Mouse (Mus musculus): ENCODE data around the gene Lpar1. TPM values are rescaled to one million over a fixed set of nuclear protein-coding genes. Genes with fewer than 3 reads are reported as not detected.

The Lpar1 gene
- polyA plus RNA-seq, 1 experiment from 2014 or later = 194 TPM

DNA sequence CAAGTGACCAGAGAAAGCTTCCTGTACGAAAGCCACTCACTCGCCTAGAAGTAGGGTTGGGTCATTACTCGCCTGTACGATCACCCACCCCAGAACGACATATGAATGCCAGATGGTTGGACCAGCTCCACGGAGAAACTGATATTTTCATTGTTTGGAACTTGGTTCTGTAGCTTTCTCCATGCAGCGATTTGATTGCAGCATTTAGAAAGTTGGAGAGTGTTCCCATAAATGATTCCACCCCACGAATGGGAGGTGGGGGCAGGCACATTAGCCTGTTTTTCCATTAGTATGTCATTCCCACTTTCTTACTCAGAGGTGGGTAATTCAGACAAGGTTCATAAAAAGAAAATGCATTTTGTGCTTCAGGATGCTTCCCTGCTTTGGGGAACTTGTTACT lies 14.8 kb upstream of the Lpar1 start:
- ATAC-seq (ENCODE audit: insufficient number of reproducible peaks, insufficient read depth, low FRiP score, low TSS enrichment) = no peak
- Histone ChIP-seq H3K36me3 (no peaks in the 10 kb centered on the region), H3K9me3 (no peaks in the 10 kb centered on the region), H3K4me3 (no peak overlapping the region), H3K9ac (no peak overlapping the region), H3K4me2 (replicated peaks) (no peak overlapping the region), H3K27me3 (no peaks in the 10 kb centered on the region), H3K27ac (peak overlapping the region; percentile 73), H3K4me1 (no peaks in the 10 kb centered on the region)
- 26% methylated on average over 8 of the region's 8 CpGs for WGBS

GRCm38 (mm10) chr4:58562776-58563175 lies 9.1 kb upstream of the Lpar1 start:
- H3K9ac ChIP-seq = no peak overlapping the region
- H3K4me3 ChIP-seq = no peak overlapping the region
- no peak for ATAC-seq (ENCODE audit: insufficient number of reproducible peaks, insufficient read depth, low FRiP score, low TSS enrichment)
- 94% methylated on average over 1 of the region's 1 CpGs for WGBS
- no peak overlapping the region for H3K4me2 ChIP-seq (replicated peaks)
- no peak overlapping the region for H3K27ac ChIP-seq
- no peaks in the 10 kb centered on the region for H3K9me3 ChIP-seq
- no peaks in the 10 kb centered on the region for H3K4me1 ChIP-seq
- H3K27me3 ChIP-seq = no peaks in the 10 kb centered on the region
- no peaks in the 10 kb centered on the region for H3K36me3 ChIP-seq

GRCm38 (mm10) chr4:58557001-58557400 lies 3.3 kb upstream of the Lpar1 start:
- Histone ChIP-seq H3K4me1 (peaks cover 4% of the 10 kb centered on the region; the same call in 1 of the 2 replicates), H3K27me3 (no peaks in the 10 kb centered on the region), H3K9ac (no peak overlapping the region), H3K4me2 (replicated peaks) (no peak overlapping the region), H3K9me3 (no peaks in the 10 kb centered on the region), H3K4me3 (no peak overlapping the region), H3K27ac (no peak overlapping the region), H3K36me3 (no peaks in the 10 kb centered on the region)
- 77% methylated on average over 3 of the region's 3 CpGs for WGBS
- ATAC-seq (ENCODE audit: insufficient number of reproducible peaks, insufficient read depth, low FRiP score, low TSS enrichment) = no peak

DNA sequence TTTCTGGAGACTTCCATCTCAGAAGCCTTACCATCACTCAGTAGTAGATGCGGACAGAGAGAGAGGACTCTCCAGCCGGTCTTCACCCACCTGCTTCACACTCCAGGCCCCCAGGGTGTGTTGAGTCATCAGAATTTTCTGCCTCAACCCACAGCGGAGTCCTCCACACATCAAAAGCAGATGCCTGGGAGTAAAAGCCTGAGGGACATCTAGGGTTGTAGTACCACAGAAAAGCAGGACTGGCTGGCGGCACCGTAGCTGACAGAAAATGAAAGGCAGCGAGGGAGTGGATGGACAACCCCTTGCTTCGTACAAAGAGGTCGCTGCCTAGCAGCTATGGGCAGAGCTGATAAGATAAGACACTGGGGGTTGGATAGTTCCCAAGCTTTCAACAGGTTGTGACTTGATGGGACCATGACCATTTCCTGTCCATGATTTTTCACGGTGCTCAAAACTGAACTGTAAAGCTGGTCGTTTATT lies 701 bp upstream of the Lpar1 start:
- WGBS = 28% methylated on average over 10 of the region's 10 CpGs
- Histone ChIP-seq H3K27ac (peak overlapping the region; percentile 97), H3K27me3 (no peaks in the 10 kb centered on the region), H3K9ac (peak overlapping the region; percentile 82; the same call in 1 of the 2 replicates), H3K4me1 (peaks cover 24% of the 10 kb centered on the region), H3K4me2 (replicated peaks) (peak overlapping the region; percentile 64), H3K36me3 (no peaks in the 10 kb centered on the region), H3K4me3 (peak overlapping the region; percentile 79; the same call in 1 of the 2 replicates), H3K9me3 (no peaks in the 10 kb centered on the region)
- no peak for ATAC-seq (ENCODE audit: insufficient number of reproducible peaks, insufficient read depth, low FRiP score, low TSS enrichment)

GRCm38 (mm10) chr4:58552731-58553630 lies 717 bp downstream of the Lpar1 start:
- no peaks in the 10 kb centered on the region for H3K36me3 ChIP-seq
- H3K4me3 ChIP-seq = peak overlapping the region; percentile 79
- H3K4me2 ChIP-seq (replicated peaks) = peak overlapping the region; percentile 64
- under 1% methylated on average over 71 of the region's 71 CpGs for WGBS
- peak; percentile 91 for ATAC-seq (ENCODE audit: insufficient number of reproducible peaks, insufficient read depth, low FRiP score, low TSS enrichment)
- H3K4me1 ChIP-seq = peaks cover 35% of the 10 kb centered on the region
- no peaks in the 10 kb centered on the region for H3K9me3 ChIP-seq
- H3K27ac ChIP-seq = peak overlapping the region; percentile 97
- peak overlapping the region; percentile 82 for H3K9ac ChIP-seq
- no peaks in the 10 kb centered on the region for H3K27me3 ChIP-seq

- no peaks in the 10 kb centered on the region for H3K9me3 ChIP-seq
- H3K36me3 ChIP-seq = no peaks in the 10 kb centered on the region
- peak overlapping the region; percentile 82 for H3K9ac ChIP-seq
- peak overlapping the region; percentile 97 for H3K27ac ChIP-seq
- H3K4me1 ChIP-seq = peaks cover 42% of the 10 kb centered on the region
- peak overlapping the region; percentile 79 for H3K4me3 ChIP-seq
- ATAC-seq (ENCODE audit: insufficient number of reproducible peaks, insufficient read depth, low FRiP score, low TSS enrichment) = no peak
- no peaks in the 10 kb centered on the region for H3K27me3 ChIP-seq
- 3% methylated on average over 10 of the region's 10 CpGs for WGBS
- H3K4me2 ChIP-seq (replicated peaks) = peak overlapping the region; percentile 64
These were observed 1.5 kb downstream of the Lpar1 start for GRCm38 (mm10) chr4:58552229-58552628.

DNA sequence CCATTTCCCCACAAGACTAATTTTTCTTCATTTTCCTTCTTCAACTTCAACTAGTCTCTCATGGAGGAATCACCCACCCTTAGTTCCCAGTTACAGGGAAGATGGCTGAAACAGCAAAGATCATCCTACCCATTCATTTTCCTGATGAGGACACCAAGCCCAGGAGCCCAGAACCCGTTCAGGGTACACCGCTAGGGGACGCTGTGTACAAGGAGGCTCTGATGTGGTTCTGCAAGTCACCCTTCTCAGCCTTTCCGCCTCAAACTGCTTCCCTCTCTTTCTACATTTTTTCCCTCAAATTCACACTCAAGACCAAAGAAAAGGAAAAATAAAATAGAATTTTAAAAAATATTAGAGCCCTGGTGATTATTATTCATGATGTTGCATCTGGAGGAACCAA lies 1.9 kb downstream of the Lpar1 start:
- under 1% methylated on average over 4 of the region's 4 CpGs for WGBS
- no peaks in the 10 kb centered on the region for H3K27me3 ChIP-seq
- no peaks in the 10 kb centered on the region for H3K36me3 ChIP-seq
- H3K4me3 ChIP-seq = peak overlapping the region; percentile 79
- H3K27ac ChIP-seq = peak overlapping the region; percentile 97
- peaks cover 46% of the 10 kb centered on the region for H3K4me1 ChIP-seq
- peak overlapping the region; percentile 64 for H3K4me2 ChIP-seq (replicated peaks)
- peak overlapping the region; percentile 82 for H3K9ac ChIP-seq
- H3K9me3 ChIP-seq = no peaks in the 10 kb centered on the region
- no peak for ATAC-seq (ENCODE audit: insufficient number of reproducible peaks, insufficient read depth, low FRiP score, low TSS enrichment)

DNA sequence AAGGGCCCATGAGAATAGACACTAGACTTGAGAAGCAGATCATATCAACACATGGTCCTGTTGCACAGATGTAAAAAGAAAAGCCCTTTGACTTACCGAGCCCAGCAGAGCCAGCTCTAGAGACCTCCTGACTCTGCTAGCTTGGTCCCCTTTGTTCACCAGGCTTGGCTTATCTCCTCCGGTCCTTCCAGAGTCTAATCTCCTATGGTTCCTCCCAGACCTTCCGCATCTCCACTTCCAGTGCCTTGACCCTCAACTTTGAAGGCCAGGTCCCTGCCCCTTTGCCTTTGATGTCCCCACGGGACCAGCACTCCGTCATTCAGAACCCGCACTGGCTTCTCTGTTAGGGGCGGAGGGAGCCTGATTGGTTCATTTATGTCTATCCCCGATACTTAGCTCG lies 6.0 kb downstream of the Lpar1 start:
- WGBS = 44% methylated on average over 9 of the region's 9 CpGs

GRCm38 (mm10) chr4:58547273-58547565 lies 6.5 kb downstream of the Lpar1 start:
- Histone ChIP-seq H3K4me1 (peaks cover 62% of the 10 kb centered on the region), H3K36me3 (peaks cover 29% of the 10 kb centered on the region), H3K9me3 (no peaks in the 10 kb centered on the region), H3K27ac (peak overlapping the region; percentile 55; the same call in 1 of the 2 replicates), H3K27me3 (no peaks in the 10 kb centered on the region), H3K4me2 (replicated peaks) (peak overlapping the region; percentile 32; the same call in 1 of the 2 replicates), H3K4me3 (no peak overlapping the region), H3K9ac (no peak overlapping the region)
- ATAC-seq (ENCODE audit: insufficient number of reproducible peaks, insufficient read depth, low FRiP score, low TSS enrichment) = no peak
- 59% methylated on average over 4 of the region's 4 CpGs for WGBS

More for the DNA sequence above, 6.0 kb downstream of the Lpar1 start:
- Histone ChIP-seq H3K4me1 (peaks cover 62% of the 10 kb centered on the region), H3K9ac (no peak overlapping the region), H3K9me3 (no peaks in the 10 kb centered on the region), H3K27me3 (no peaks in the 10 kb centered on the region), H3K27ac (peak overlapping the region; percentile 55; the same call in 1 of the 2 replicates), H3K4me2 (replicated peaks) (peak overlapping the region; percentile 32), H3K4me3 (no peak overlapping the region), H3K36me3 (peaks cover 24% of the 10 kb centered on the region)
- no peak for ATAC-seq (ENCODE audit: insufficient number of reproducible peaks, insufficient read depth, low FRiP score, low TSS enrichment)

DNA sequence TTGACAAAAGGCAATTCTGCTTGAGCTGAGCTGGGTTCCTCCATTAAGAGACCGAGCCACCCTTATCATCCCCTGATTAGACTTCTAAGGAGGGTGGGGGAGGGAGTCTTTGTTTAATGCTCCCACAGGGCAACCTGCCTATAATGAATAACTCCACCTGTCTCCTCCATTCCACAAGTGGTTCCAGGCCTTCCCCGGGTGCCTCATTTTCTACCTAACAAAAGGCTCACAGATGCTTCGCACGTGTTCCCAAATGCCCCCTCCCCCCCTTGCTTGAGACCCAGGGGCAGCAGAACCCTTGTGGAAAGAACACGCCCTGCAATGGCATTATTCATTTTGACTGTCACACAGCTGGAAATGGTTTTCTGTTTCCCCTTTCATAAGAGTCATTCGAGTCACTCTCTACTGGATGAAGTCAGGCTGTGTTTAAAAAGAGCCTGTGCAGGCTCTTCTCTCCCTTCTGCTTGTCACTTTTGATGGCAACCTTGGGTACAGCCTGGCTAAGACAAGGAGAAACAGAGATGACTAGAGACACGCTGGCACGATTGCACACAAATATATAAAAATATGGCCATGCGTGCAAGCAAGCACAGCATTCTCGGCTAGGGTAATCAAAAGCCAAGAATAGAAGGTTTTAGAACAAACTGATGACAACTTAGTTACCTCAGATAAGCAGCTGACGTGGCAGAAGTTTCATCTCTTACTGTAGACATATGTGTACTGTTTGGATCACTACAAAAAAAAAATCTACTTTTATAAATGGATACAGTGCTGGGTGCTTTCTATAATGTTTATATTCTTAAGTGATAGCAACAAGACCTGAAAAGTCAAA lies 7.0 kb downstream of the Lpar1 start:
- H3K27ac ChIP-seq = peak overlapping the region; percentile 55
- H3K36me3 ChIP-seq = peaks cover 33% of the 10 kb centered on the region
- no peaks in the 10 kb centered on the region for H3K27me3 ChIP-seq
- no peak overlapping the region for H3K4me3 ChIP-seq
- peak overlapping the region; percentile 1; the same call in 1 of the 2 replicates for H3K4me2 ChIP-seq (replicated peaks)
- peak; percentile 69; the same call in 1 of the 2 replicates for ATAC-seq (ENCODE audit: insufficient number of reproducible peaks, insufficient read depth, low FRiP score, low TSS enrichment)
- WGBS = 12% methylated on average over 11 of the region's 11 CpGs
- H3K9ac ChIP-seq = no peak overlapping the region
- no peaks in the 10 kb centered on the region for H3K9me3 ChIP-seq
- H3K4me1 ChIP-seq = peaks cover 62% of the 10 kb centered on the region

- Histone ChIP-seq H3K27me3 (no peaks in the 10 kb centered on the region), H3K9me3 (no peaks in the 10 kb centered on the region), H3K4me2 (replicated peaks) (peak overlapping the region; percentile 1; the same call in 1 of the 2 replicates), H3K4me1 (peaks cover 58% of the 10 kb centered on the region), H3K27ac (peak overlapping the region; percentile 55; the same call in 1 of the 2 replicates), H3K4me3 (no peak overlapping the region), H3K9ac (no peak overlapping the region), H3K36me3 (peaks cover 39% of the 10 kb centered on the region)
- 30% methylated on average over 9 of the region's 9 CpGs for WGBS
- ATAC-seq (ENCODE audit: insufficient number of reproducible peaks, insufficient read depth, low FRiP score, low TSS enrichment) = 0 out of 2 replicates have a peak, but pooled peaks have one; percentile 49
These were observed 7.7 kb downstream of the Lpar1 start for GRCm38 (mm10) chr4:58545888-58546432.
